Mouse (Mus musculus) limb, embryonic 14.5 days (tissue): ENCODE measurements around the gene Acad10. TPM values are rescaled to one million over a fixed set of nuclear protein-coding genes. Genes with fewer than 3 reads are reported as not detected.
"Not testable (repeated sequence)": the region's sequence is repeated elsewhere in the genome, so short reads cannot be mapped to it uniquely, and the experiment has no call there.

Experiments
- ATAC-seq: fragments of 200-750 bp; cut with Nextera tagmentation; 2 replicates; pipeline ENCODE4 v1.8.0; 2017; ENCODE audit warnings: low read depth, moderate number of reproducible peaks, moderate TSS enrichment; ENCODE audit not compliant: low FRiP score
- DNase-seq: peaks from one replicate; pipeline ENCODE4 v3.0.0-alpha.2; 2015; ENCODE audit warnings: low spot score
- H3K27ac ChIP-seq: fragments of 300-500 bp; sonication (generic); replicated peaks from 2 replicates; pipeline ENCODE4 v1.5.1; 2014; ENCODE audit warnings: low read depth, mild to moderate bottlenecking, low read length, moderate library complexity, mixed read lengths
- H3K27me3 ChIP-seq: fragments of 300-500 bp; sonication (generic); 2 replicates; pipeline ENCODE4 v1.6.1; 2014; ENCODE audit warnings: low read length, mixed read lengths; ENCODE audit not compliant: control insufficient read depth, insufficient read depth
- H3K36me3 ChIP-seq: fragments of 300-500 bp; sonication (generic); 2 replicates; pipeline ENCODE4 v1.6.1; 2014; ENCODE audit warnings: mild to moderate bottlenecking, low read length, moderate library complexity, mixed read lengths; ENCODE audit not compliant: control insufficient read depth, insufficient read depth
- H3K4me1 ChIP-seq: fragments of 300-500 bp; sonication (generic); 2 replicates; pipeline ENCODE4 v1.6.1; 2014; ENCODE audit warnings: antibody characterized with exemption, low read length, mixed read lengths; ENCODE audit not compliant: control insufficient read depth, insufficient read depth
- H3K4me2 ChIP-seq: fragments of 300-500 bp; sonication (generic); replicated peaks from 2 replicates; pipeline ENCODE4 v1.6.1; 2014; ENCODE audit warnings: low read depth, mild to moderate bottlenecking, low read length, moderate library complexity; ENCODE audit not compliant: severe bottlenecking
- H3K4me3 ChIP-seq: fragments of 300-500 bp; sonication (generic); replicated peaks from 2 replicates; pipeline ENCODE4 v1.5.1; 2014; ENCODE audit warnings: low read length
- H3K9ac ChIP-seq: fragments of 300-500 bp; sonication (generic); 2 replicates; pipeline ENCODE4 v1.6.1; 2014; ENCODE audit warnings: mild to moderate bottlenecking, low read depth, low read length, moderate library complexity; ENCODE audit not compliant: severe bottlenecking
- H3K9me3 ChIP-seq: fragments of 300-500 bp; sonication (generic); 2 replicates; pipeline ENCODE4 v1.6.1; 2016; ENCODE audit warnings: low read length; ENCODE audit not compliant: control insufficient read depth
- POLR2A ChIP-seq: fragments of 200-500 bp; IDR thresholded peaks from 2 replicates; pipeline ENCODE4 v1.8.0; 2012; ENCODE audit warnings: inconsistent platforms, mild to moderate bottlenecking, moderate library complexity, borderline replicate concordance; ENCODE audit not compliant: insufficient read depth, insufficient read length; ENCODE audit errors: extremely low read depth
- WGBS: fragments of 180-500 bp; shearing (Covaris S2); extraction: QIAGEN DNeasy Blood & Tissue Kit; methylation state at CpG from one replicate; pipeline ENCODE4 v1.1.7; 2014; 5-methylcytosine and 5-hydroxymethylcytosine counted together
- polyA plus RNA-seq, 2 experiments: library from polyadenylated mRNA; depleted of rRNA in 1 of 2; stranded (reverse) in 1 of 2; unstranded in 1 of 2; fragments of >200 nt; fragmentation: Nextera tagmentation in 1 of 2; extraction: Ambion mirVana in 1 of 2; gene quantifications; 2 replicates each; pipeline versions ENCODE4 v1.2.1 to v1.2.3; 2012 to 2014

The Acad10 gene
- polyA plus RNA-seq, 2 experiments = 1.3 to 2.6 TPM

DNA sequence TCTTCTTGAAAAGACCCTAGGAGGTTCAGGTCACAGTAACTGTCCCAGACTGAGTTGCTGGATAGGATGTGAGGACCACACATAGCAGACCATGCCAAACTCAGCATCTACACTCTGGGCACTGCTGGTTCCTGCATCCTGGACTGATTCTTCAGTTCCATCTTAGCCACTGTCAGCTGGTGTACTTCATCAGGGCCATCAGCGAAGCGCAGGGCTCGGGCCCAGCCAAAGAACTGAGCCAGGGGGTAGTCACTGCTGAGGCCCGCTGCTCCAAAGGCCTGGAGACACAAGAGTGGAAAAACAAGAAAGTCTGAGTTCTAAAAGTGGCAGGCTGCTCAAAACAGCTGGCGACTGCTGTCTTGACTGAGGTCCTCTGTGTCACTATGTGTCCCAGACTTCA lies 39.2 kb downstream of the Acad10 start:
- H3K4me1 ChIP-seq = peaks cover 6% of the 10 kb centered on the region
- no peak overlapping the region for H3K4me3 ChIP-seq
- no peak overlapping the region for H3K4me2 ChIP-seq
- no peaks in the 10 kb centered on the region for H3K27me3 ChIP-seq
- no peak overlapping the region for H3K27ac ChIP-seq
- H3K9ac ChIP-seq = no peak overlapping the region
- 94% methylated on average over 5 of the region's 5 CpGs for WGBS
- no peak for DNase-seq
- no peaks in the 10 kb centered on the region for H3K36me3 ChIP-seq
- no peaks in the 10 kb centered on the region for H3K9me3 ChIP-seq
- no peak for ATAC-seq
- TF ChIP-seq POLR2A = no peak

DNA sequence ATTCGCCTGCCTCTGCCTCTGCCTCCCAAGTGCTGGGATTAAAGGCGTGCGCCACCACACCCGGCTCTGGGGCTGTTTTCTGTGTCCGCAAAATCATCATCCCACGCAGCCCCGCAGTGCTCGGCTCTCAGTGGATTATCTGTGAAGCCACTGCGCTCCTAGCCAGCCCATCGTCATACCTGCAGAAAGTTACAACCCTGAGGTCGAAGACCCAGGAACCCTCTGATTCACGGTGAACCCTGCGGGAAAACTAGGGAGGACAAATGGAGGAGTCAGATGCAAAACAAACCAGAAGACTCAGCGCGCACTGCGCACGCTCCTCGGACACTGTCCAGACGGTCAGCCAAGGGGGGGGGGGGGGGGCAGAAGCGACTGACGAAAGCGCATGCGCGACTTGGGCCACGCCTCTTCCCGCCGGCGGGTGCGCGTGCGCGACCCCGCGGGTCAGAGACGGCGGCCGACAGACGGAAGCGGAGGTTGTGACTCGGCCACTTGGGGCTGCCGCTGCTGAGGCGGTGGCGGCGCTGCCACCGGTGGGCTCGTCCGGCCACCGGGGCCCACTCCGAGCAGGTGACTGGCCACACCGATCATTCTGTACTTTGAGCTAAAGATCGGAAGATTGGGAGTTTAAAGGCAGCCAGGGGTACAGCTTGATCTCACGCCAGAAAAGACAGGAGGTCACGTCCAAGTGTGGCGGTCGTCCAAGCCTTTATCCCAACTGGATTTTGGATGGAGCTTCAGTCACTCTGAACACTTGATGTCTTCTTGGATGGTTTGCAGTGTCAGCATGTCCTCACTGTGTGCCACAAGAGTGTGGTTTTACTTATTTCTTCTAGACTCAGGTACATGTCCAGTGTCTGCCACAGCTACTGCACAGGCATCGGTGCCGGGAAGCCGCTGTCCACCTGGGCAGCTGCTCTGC lies 41.5 kb downstream of the Acad10 start, which contains the start of gene Acad12:
Gene Acad12 (minus strand): TSS at position 347 of the 922 bp plus-strand sequence.
- no peaks in the 10 kb centered on the region for H3K27me3 ChIP-seq
- peak; percentile 84 for ATAC-seq
- peak within 1 kb of the TSS; percentile 55 for H3K27ac ChIP-seq
- H3K4me2 ChIP-seq = peak within 1 kb of the TSS; percentile 64
- WGBS = under 1% methylated on average over 47 of the region's 58 CpGs
- H3K4me1 ChIP-seq = peaks cover 6% of the 10 kb centered on the region
- H3K9ac ChIP-seq = peak within 1 kb of the TSS; percentile 81
- TF ChIP-seq POLR2A = peak; percentile 89; the same call in 1 of the 2 replicates
- peak within 1 kb of the TSS; percentile 80 for H3K4me3 ChIP-seq
- DNase-seq = peak; percentile 77
- H3K9me3 ChIP-seq = no peaks in the 10 kb centered on the region
- no peaks in the 10 kb centered on the region for H3K36me3 ChIP-seq

DNA sequence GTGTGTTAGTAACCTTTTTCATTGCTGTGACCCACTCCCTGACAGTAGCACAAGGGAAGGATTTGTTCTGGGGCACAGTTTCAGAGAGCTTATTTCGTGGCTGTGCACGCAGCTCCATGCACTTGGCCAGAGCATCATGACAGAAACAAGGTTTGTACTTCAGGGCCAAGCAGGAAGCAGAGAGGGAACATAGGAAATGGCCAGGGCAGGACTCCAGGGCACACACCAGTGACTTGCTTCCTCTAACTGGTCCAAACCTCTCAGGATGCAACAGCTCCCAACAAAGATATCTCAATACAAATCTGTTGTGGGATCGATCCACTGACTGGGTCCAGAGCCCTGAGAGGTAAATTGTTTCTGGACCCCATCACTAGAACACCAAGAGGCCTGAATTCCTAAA lies 45.4 kb downstream of the Acad10 start:
- not testable (repeated sequence) for H3K9me3 ChIP-seq, H3K4me3 ChIP-seq, H3K36me3 ChIP-seq, DNase-seq, H3K9ac ChIP-seq, H3K4me2 ChIP-seq, H3K4me1 ChIP-seq, H3K27ac ChIP-seq, ATAC-seq, H3K27me3 ChIP-seq
- WGBS = 85% methylated on average over 3 of the region's 3 CpGs

DNA sequence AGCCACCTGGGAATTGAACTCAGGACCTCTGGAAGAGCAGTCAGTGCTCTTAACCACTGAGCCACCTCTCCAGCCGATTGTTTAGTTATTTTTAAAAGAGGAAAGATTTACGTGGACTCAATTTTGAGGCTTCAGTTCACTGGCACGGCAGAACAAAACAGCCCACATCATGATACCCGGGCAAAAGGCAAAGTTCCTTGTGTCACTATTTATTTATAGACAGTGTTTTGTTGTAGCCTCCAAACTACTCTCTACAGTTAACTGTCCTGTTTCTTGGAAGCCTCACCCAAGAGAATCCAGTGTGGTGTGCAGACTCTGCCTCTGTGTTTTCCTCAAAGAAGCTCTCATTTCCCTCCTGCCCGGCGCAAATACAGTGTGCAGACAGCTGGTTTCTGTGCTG lies 48.3 kb downstream of the Acad10 start:
- DNase-seq (no peak), ATAC-seq (no peak)
- Histone ChIP-seq H3K4me3 (no peak overlapping the region), H3K27me3 (no peaks in the 10 kb centered on the region), H3K36me3 (no peaks in the 10 kb centered on the region), H3K9me3 (no peaks in the 10 kb centered on the region), H3K9ac (no peak overlapping the region), H3K4me1 (no peaks in the 10 kb centered on the region), H3K27ac (no peak overlapping the region), H3K4me2 (no peak overlapping the region)
- WGBS = 84% methylated on average over 6 of the region's 6 CpGs
- no peak for TF ChIP-seq POLR2A

DNA sequence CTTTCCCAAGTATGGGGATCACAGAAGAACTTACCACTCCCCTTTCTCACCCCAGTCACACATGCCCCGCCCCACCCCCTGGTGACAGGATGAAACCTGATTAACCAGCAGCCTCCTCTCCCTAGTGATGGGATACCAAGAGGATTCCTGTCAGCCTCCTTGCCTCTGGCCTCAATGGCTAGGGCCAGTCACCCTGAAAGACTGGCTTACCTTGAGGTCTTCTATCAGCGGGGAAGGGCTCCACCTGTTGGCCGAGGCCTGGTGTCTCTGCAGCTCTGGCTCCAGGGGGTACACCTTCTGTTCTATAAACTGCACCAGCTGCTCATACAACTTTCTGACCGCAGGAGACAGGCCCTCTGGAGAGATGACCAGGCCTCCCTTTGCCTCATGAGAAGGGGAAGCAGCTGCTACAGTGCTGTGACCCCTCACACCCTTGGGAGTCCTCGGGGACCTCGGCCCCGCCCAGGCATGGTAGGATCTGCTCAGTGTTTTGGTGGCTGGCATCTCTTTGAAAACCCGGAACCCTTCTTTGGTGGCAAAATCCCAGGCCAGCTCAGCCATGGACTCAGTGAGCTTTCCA lies 50.7 kb downstream of the Acad10 start:
- H3K9ac ChIP-seq, H3K36me3 ChIP-seq, DNase-seq, H3K4me1 ChIP-seq, ATAC-seq, H3K4me3 ChIP-seq, H3K4me2 ChIP-seq, H3K9me3 ChIP-seq, H3K27ac ChIP-seq, H3K27me3 ChIP-seq: not testable (repeated sequence)
- WGBS = 54% methylated on average over 7 of the region's 8 CpGs
